Mouse (Mus musculus): Measurements from ENCODE around the gene Gm8104. TPM values are rescaled to one million over a fixed set of nuclear protein-coding genes. Genes with fewer than 3 reads are reported as not detected.

Gene Gm8104
- polyA plus RNA-seq (2017; shearing (Covaris generic)) = not detected

GRCm38 (mm10) chr14:43100301-43100700 is at the start of gene Gm8104:
Gene Gm8104 (plus strand): TSS chr14:43100601.

GRCm38 (mm10) chr14:43076543-43076942 is 23.9 kb upstream of the Gm8104 start, which contains the start of gene Gm8094:
Gene Gm8094 (minus strand): TSS chr14:43076643.

Other genes with a start within 250 kb of the Gm8104 start
- 0.41 TPM for gene Gm21977, start 247.1 kb upstream of the Gm8104 start, polyA plus RNA-seq (2017; shearing (Covaris generic))
- not detected for gene Gm8082, start 107.0 kb upstream of the Gm8104 start, polyA plus RNA-seq (2017; shearing (Covaris generic))
- gene Gm10376, start 85.0 kb upstream of the Gm8104 start, polyA plus RNA-seq (2017; shearing (Covaris generic)) = not detected
- not detected for gene Gm8094, start 24.0 kb upstream of the Gm8104 start, polyA plus RNA-seq (2017; shearing (Covaris generic))
- gene Gm7233, start 79.3 kb downstream of the Gm8104 start, polyA plus RNA-seq (2017; shearing (Covaris generic)) = not detected
- not detected for gene Gm8122, start 134.7 kb downstream of the Gm8104 start, polyA plus RNA-seq (2017; shearing (Covaris generic))
- gene Gm8126, start 158.0 kb downstream of the Gm8104 start, polyA plus RNA-seq (2017; shearing (Covaris generic)) = not detected
- 0.91 TPM for gene Gm9732, start 174.4 kb downstream of the Gm8104 start, polyA plus RNA-seq (2017; shearing (Covaris generic))
- gene Gm8127, start 193.2 kb downstream of the Gm8104 start, polyA plus RNA-seq (2017; shearing (Covaris generic)) = not detected
- not detected for gene 1700001F09Rik, start 247.2 kb downstream of the Gm8104 start, polyA plus RNA-seq (2017; shearing (Covaris generic))